Mouse (Mus musculus): ENCODE measurements around the gene Cacna1g. TPM values are rescaled to one million over a fixed set of nuclear protein-coding genes. Genes with fewer than 3 reads are reported as not detected.

The Cacna1g gene
- polyA plus RNA-seq, 1 experiment from 2014 or later: 0.29 TPM

GRCm38 (mm10) chr11:94472916-94473706 is 887 bp downstream of the Cacna1g start:
- peaks cover 8% of the 10 kb centered on the region for H3K4me1 ChIP-seq (ENCODE audit: insufficient read depth)
- H3K4me3 ChIP-seq (ENCODE audit: low read depth, low read length): peak overlapping the region; percentile 49
- DNase-seq (no peak), ATAC-seq (0 out of 2 replicates have a peak, but pooled peaks have one; percentile 15)
- H3K9me3 ChIP-seq (ENCODE audit: low read length): no peaks in the 10 kb centered on the region
- TF ChIP-seq EP300 (IDR thresholded peaks at IDR 0.05; ENCODE audit: low read depth) (no peak), CTCF (IDR thresholded peaks at IDR 0.05; ENCODE audit: low read depth) (no peak)
- H3K4me2 ChIP-seq (ENCODE audit: low read depth, low read length): peak overlapping the region; percentile 80
- H3K27ac ChIP-seq (ENCODE audit: low read depth): no peak overlapping the region
- 0 out of 2 replicates have a peak overlapping the region, but pooled peaks have one; percentile 11 for H3K9ac ChIP-seq (replicated peaks)
- peaks cover 81% of the 10 kb centered on the region for H3K27me3 ChIP-seq (ENCODE audit: insufficient read depth, low read length)
- WGBS (ENCODE audit: insufficient replicate concordance): 1% methylated on average over 50 of the region's 52 CpGs
- no peaks in the 10 kb centered on the region for H3K36me3 ChIP-seq (replicated peaks; ENCODE audit: insufficient read depth, low read length)

- Histone ChIP-seq H3K27ac (ENCODE audit: low read depth) (no peak overlapping the region), H3K9me3 (ENCODE audit: low read length) (no peaks in the 10 kb centered on the region), H3K4me3 (ENCODE audit: low read depth, low read length) (0 out of 2 replicates have a peak overlapping the region, but pooled peaks have one; percentile 49), H3K27me3 (ENCODE audit: insufficient read depth, low read length) (peaks cover 78% of the 10 kb centered on the region), H3K36me3 (replicated peaks; ENCODE audit: insufficient read depth, low read length) (no peaks in the 10 kb centered on the region), H3K4me1 (ENCODE audit: insufficient read depth) (peaks cover 8% of the 10 kb centered on the region), H3K4me2 (ENCODE audit: low read depth, low read length) (no peak overlapping the region), H3K9ac (replicated peaks) (no peak overlapping the region)
- WGBS (ENCODE audit: insufficient replicate concordance): 3% methylated on average over 15 of the region's 15 CpGs
- DNase-seq: no peak
- ATAC-seq: no peak
- no peak for TF ChIP-seq EP300 (IDR thresholded peaks at IDR 0.05; ENCODE audit: low read depth)
- TF ChIP-seq CTCF (IDR thresholded peaks at IDR 0.05; ENCODE audit: low read depth): no peak
Measured at GRCm38 (mm10) chr11:94472585-94472915, 1.4 kb downstream of the Cacna1g start.

GRCm38 (mm10) chr11:94471740-94472584 is 2.0 kb downstream of the Cacna1g start:
- ATAC-seq (no peak), DNase-seq (no peak)
- Histone ChIP-seq H3K4me3 (ENCODE audit: low read depth, low read length) (no peak overlapping the region), H3K4me1 (ENCODE audit: insufficient read depth) (peaks cover 8% of the 10 kb centered on the region), H3K27ac (ENCODE audit: low read depth) (no peak overlapping the region), H3K27me3 (ENCODE audit: insufficient read depth, low read length) (peaks cover 72% of the 10 kb centered on the region), H3K36me3 (replicated peaks; ENCODE audit: insufficient read depth, low read length) (no peaks in the 10 kb centered on the region), H3K9me3 (ENCODE audit: low read length) (no peaks in the 10 kb centered on the region), H3K9ac (replicated peaks) (no peak overlapping the region), H3K4me2 (ENCODE audit: low read depth, low read length) (no peak overlapping the region)
- no peak for TF ChIP-seq CTCF (IDR thresholded peaks at IDR 0.05; ENCODE audit: low read depth)
- no peak for TF ChIP-seq EP300 (IDR thresholded peaks at IDR 0.05; ENCODE audit: low read depth)
- 6% methylated on average over 17 of the region's 17 CpGs for WGBS (ENCODE audit: insufficient replicate concordance)

GRCm38 (mm10) chr11:94470391-94470790 is 3.6 kb downstream of the Cacna1g start:
- no peak for DNase-seq
- no peak overlapping the region for H3K27ac ChIP-seq (ENCODE audit: low read depth)

GRCm38 (mm10) chr11:94469136-94470064 is 4.6 kb downstream of the Cacna1g start:
- Histone ChIP-seq H3K4me1 (ENCODE audit: insufficient read depth) (peaks cover 7% of the 10 kb centered on the region), H3K4me3 (ENCODE audit: low read depth, low read length) (no peak overlapping the region), H3K4me2 (ENCODE audit: low read depth, low read length) (no peak overlapping the region), H3K36me3 (replicated peaks; ENCODE audit: insufficient read depth, low read length) (no peaks in the 10 kb centered on the region), H3K27ac (ENCODE audit: low read depth) (no peak overlapping the region), H3K9ac (replicated peaks) (no peak overlapping the region), H3K27me3 (ENCODE audit: insufficient read depth, low read length) (peaks cover 50% of the 10 kb centered on the region), H3K9me3 (ENCODE audit: low read length) (no peaks in the 10 kb centered on the region)
- TF ChIP-seq CTCF (IDR thresholded peaks at IDR 0.05; ENCODE audit: low read depth): no peak
- no peak for TF ChIP-seq EP300 (IDR thresholded peaks at IDR 0.05; ENCODE audit: low read depth)
- no peak for ATAC-seq
- WGBS (ENCODE audit: insufficient replicate concordance): 46% methylated on average over 9 of the region's 9 CpGs
- DNase-seq: no peak

More at GRCm38 (mm10) chr11:94470391-94470790, 3.6 kb downstream of the Cacna1g start:
- Histone ChIP-seq H3K4me2 (ENCODE audit: low read depth, low read length) (no peak overlapping the region), H3K36me3 (replicated peaks; ENCODE audit: insufficient read depth, low read length) (no peaks in the 10 kb centered on the region), H3K9me3 (ENCODE audit: low read length) (no peaks in the 10 kb centered on the region), H3K27me3 (ENCODE audit: insufficient read depth, low read length) (peaks cover 57% of the 10 kb centered on the region), H3K4me1 (ENCODE audit: insufficient read depth) (peaks cover 8% of the 10 kb centered on the region), H3K4me3 (ENCODE audit: low read depth, low read length) (no peak overlapping the region), H3K9ac (replicated peaks) (no peak overlapping the region)
- WGBS (ENCODE audit: insufficient replicate concordance): 62% methylated on average over 7 of the region's 7 CpGs
- no peak for ATAC-seq
- TF ChIP-seq EP300 (IDR thresholded peaks at IDR 0.05; ENCODE audit: low read depth) (no peak), CTCF (IDR thresholded peaks at IDR 0.05; ENCODE audit: low read depth) (no peak)

Measured in liver, postnatal 0 days (tissue).